Mouse (Mus musculus): ENCODE measurements at regions not wholly inside any gene's neighbourhood (a gene's known extent, or its start where the extent isn't known, plus 50 kb on each side); places are given as distances from the start of the nearest gene placed in this dataset.

DNA sequence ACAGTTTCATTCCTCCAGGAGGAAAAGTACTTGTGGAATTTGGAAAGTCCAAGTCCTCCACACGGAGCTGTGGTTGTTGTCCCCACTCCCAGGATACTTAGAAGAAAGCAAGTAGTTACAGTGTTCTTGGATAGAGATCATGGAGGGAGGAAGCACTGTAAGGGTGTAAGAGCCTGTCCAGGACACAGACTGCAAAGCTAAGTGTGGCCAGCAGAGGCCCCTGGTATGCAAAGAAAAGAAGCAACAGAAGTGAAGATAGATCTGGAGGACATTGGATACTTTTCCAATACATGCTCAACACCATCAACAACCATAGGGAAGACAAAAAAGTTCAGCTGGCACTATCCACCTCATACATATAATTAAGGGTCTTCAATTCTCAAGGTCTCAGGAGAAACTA is 197.4 kb downstream of the Meis1 start:
- no peak for TF ChIP-seq GATA1 (IDR thresholded peaks at IDR 0.05; ENCODE audit: low read length)

DNA sequence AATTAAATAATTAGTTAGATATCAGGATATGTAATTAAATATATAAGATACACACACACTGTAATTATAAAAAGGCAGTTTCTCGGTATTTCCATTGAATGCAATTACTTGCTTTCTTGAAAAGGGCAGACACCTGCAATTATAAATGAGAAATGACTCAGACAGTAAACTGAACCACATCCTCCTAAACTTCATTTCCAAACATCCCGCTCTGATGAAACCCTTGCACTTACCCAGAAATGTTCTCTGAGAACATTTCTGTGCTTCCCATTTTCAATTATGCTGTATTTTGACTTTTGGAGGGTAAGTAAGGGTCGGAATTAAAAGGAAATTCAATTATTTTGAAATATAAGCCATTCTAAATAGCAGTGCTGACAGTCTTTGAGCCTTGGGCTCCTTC is 204.7 kb downstream of the Meis1 start:
- TF ChIP-seq GATA1 (IDR thresholded peaks at IDR 0.05; ENCODE audit: low read length), result no peak

DNA sequence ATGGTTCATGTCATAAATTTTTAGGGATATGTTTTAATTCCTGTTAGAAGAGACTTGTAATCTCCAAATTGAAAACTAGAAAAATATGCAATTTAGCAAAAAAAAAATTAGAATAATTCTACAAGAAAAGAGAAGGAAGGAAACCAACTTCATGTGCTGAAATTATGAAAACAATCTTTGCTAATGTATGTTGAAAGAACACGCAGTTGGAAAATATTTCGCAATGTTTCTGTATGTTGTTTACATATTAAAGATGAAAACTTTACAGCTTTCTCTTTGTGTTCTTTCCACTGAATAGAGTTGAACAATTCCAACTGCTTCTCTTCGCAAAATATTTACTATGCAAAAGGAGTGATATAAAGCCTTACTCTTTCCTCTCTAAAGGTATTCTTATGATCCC is 251.3 kb downstream of the Meis1 start:
- no peak for TF ChIP-seq GATA1 (IDR thresholded peaks at IDR 0.05; ENCODE audit: low read length)

DNA sequence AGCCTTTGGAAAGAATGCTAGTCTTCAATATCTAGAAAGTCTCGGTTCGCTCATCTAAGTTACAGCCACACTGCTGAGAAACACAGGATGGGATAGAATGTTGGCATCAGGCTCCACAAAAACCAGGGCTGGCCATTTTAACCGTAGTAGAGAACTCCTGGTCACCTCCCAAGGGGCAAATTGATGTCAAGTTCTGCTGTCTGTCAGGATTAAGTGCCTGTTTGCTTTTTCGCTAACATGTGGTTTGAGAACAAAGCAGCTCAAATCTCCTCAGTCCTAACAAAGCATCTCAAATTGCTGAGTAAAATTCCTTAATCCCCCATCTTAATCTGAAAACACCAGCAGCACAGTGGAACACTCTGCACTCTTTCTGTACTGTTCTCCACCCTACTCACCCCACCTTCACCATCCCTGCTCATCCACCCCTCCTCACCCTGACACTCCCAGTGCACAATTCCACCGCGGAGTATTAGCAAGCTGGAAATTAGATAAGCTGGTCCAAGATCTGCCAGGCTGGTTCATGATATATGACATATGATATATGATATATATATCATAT is 252.2 kb downstream of the Meis1 start:
- no peak for TF ChIP-seq GATA1 (IDR thresholded peaks at IDR 0.05; ENCODE audit: low read length)

DNA sequence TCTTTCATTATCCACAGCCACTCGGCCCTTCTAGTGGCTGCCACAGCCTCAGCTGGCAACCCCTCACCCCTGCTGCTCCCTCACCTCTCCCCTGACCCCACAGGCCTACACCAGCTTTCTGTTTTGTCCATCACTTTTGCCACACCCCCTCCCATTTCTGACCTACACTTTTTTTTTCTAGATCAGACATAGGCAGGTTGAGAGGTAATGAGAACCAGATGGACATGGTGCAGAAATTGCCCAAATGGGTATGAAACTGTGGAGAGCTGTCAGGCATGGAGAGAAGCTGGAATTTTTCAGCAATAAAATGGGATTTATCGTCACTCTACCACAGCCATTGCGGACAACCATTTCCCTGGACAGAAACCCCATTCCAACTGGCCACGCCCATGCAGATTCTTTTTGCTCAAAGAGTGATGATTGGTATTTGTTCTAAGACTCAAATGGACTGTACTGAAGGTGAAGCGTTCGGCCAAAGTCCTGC is 260.2 kb downstream of the Meis1 start:
- TF ChIP-seq GATA1 (IDR thresholded peaks at IDR 0.05; ENCODE audit: low read length), result no peak

DNA sequence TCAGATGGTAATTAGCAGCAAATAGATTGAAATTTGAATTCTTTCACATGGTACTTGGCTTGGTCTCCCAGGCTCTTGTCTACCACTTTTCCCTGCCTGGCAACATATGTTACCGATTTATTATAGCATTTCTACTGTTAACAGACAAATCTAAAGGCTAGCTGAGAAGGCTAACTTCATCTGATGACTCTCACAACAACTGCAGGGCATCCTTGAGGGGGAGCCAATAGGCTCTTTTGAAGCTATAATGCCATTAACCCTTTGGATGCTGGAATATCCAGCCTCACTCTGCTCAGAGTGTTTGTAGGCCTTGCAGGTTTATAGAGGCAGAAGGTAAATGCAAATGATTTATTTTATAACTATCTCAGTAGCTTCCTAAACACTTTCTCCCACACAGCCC is 262.2 kb downstream of the Meis1 start:
- no peak for TF ChIP-seq GATA1 (IDR thresholded peaks at IDR 0.05; ENCODE audit: low read length)

DNA sequence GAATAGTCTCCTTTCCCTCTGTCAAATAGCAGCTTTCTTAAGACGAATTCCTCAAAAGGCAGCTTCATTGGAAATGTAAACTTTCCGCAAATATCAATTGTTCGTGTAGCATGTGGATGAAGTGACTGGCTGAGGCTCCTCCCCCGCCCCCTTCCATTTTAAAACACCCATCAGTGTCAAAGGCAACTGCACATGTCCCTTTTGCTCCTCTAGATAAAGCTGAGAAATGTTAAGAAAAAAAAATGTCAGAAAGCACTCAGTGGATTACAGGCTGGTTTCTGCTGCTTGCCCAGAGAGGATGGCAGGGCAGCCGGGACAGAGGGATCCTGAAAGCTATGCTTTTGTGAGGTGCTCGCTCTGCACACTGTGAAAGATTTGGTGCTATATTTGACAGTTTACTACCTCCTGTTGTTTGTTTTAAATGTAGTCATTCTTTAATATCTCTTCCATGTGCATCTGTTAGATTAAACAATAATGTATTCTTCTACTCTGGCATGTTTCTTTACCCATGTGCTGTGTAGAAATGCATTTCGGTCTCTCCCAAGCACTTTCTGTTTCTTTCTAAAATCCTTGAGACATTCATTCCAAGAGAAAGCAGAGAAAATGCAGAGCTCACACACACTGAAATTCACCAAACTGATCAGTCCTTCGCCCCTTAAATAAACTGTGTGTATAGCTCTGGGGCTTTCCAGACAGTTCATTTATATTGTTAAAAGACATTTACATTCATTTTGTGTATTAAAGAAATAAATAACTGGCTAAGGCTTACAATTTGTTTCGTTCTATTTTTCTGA is 263.9 kb downstream of the Meis1 start:
- no peak for TF ChIP-seq GATA1 (IDR thresholded peaks at IDR 0.05; ENCODE audit: low read length)

DNA sequence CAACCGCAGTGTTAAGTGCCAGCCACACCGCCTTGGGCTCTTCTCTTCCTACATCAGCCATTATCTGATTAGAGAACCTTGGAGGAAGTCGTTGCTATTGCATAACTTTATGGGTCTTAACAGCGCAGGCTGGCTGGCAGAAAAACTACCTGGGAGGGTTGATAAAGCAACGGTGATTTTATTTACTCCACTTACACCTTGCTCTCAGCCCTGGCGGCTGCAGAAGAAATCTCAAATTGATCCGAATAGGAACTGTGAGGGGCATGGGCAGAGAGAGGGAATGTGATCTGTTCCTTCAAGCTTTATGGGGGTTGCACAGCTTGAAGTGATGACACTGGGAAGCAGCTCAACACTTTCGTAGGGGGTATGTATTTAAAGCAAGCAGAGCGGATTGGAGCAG is 264.9 kb downstream of the Meis1 start:
- no peak for TF ChIP-seq GATA1 (IDR thresholded peaks at IDR 0.05; ENCODE audit: low read length)

DNA sequence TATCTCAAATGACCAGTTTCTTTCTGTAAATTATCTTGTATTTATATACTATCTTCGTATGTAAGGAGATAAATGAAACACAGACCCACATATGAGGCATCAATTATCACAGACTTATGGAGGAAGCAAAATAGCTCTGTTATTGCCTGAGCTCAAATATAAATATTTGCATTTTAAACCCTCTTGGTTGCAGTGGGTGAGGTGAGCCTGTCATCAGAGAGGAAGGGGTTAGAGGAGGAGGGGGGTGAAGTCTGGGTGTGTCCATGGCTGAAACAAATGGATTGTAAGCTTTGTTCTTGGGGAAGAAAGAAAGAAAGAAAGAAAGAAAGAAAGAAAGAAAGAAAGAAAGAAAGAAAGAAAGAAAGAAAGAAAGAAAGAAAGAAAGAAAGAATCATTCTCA is 265.5 kb downstream of the Meis1 start:
- no peak for TF ChIP-seq GATA1 (IDR thresholded peaks at IDR 0.05; ENCODE audit: low read length)

DNA sequence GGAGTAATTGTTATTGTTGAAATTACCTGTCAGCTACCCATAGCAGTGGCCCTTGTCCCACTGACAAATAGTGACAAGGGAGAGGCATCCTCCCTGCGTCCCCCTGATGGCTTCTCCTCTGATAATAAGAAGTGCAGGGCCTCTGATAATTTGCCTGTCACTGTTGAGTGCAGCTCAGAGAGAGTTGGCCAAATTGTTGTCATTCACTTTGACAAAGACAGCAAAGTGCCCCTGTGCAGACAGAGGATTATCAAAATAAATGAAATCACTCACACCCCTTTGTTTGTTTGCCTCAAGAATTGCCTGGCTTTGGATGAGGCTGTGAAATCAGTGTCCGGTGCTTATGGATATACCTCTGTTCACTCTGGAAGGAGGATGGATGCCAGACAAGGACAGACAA is 266.3 kb downstream of the Meis1 start:
- no peak for TF ChIP-seq GATA1 (IDR thresholded peaks at IDR 0.05; ENCODE audit: low read length)

DNA sequence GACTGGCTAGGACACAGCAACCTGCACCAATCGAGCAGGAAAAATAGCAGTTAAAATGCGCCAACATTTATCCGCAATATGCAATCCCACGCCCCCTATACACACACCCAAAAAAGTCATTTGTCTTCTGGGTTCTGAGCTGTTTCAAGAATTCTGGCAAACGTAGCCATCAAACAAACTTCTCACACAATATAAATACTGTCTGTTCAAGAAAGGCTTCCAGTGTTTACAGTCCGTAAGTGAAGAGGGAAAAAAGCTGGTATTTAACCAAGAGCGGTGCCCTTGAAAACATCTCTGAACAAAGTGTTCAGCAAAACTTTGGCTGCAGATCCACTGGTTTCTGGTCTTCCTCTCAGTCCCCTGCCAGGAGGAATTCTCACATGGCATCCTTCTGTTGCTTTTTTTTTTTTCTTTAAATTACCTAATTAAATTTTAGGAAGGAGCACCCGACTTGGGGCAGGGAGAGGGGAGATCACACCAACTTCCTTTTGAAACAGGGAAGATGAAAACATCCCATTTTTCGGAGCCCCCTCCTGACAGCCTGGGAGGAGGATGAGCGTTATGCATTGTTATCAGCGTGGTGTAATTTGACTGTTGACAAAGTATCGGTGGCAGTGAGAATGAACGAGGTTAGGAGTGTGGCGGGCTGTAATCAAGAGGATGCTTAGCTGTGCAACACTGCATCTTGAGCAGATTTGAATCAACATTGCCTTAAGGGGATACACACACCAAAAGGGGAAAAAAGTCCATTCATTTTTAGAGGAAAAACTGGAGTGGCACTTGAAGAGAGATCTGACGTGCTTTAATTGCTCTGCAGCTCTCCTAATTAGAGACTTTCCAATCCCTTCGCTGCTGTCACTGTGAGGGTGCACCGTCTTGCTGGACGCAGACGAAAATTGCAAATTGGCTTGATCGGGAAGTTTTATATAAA is 267.6 kb downstream of the Meis1 start:
- no peak for TF ChIP-seq GATA1 (IDR thresholded peaks at IDR 0.05; ENCODE audit: low read length)

DNA sequence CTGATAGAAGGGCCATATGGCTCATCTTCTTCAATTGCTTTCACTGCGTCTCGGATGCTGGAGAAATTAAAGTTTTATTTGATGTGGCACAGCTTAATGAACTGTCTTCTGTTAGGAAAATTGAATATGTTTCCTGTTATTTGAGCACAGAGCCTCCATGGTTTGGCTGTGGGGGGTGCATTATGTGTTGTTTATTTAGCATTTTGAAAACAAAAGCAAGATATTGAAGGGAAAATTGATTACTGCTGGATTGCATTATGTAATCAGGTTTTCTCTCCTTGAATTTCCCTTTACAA is 268.8 kb downstream of the Meis1 start:
- TF ChIP-seq GATA1 (IDR thresholded peaks at IDR 0.05; ENCODE audit: low read length), result no peak

DNA sequence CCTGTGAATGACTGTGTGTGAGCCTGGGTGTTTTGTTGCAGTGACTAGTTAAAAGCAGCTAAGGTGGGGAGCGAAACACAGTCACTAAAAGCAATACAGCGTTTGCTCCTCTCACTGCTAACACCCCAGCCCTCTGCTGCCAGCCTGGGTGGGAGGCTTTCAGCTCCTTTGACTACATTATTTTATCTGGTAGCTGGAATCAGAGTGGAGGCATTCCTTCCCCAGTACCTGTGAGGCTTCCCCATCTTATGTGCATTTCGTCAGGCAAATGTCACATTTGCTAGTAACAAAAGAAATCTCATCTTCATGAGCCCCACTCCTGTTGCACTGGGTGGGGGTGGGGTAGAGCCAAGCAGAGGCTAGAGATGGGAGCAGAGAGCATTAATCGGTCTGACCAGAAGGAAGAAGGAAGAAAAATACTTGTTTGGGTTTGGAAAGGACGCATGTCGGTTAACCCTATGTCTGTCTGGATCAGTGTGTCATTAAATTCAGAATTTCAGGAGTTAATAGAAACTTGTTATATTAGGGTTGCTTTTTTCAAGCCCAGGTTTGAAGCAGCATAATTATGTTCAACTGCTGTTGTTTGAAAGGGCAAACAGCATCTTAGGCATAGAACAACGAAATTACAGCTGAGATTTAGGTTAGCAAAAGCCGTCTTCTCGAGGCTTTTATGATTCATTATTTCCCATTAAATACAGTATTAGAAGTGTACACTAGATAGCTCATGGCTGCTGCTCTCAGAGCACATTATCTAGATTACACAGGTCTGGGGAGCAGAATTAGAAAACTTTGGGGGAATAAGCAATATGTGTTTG is 269.3 kb downstream of the Meis1 start:
- no peak for TF ChIP-seq GATA1 (IDR thresholded peaks at IDR 0.05; ENCODE audit: low read length)

DNA sequence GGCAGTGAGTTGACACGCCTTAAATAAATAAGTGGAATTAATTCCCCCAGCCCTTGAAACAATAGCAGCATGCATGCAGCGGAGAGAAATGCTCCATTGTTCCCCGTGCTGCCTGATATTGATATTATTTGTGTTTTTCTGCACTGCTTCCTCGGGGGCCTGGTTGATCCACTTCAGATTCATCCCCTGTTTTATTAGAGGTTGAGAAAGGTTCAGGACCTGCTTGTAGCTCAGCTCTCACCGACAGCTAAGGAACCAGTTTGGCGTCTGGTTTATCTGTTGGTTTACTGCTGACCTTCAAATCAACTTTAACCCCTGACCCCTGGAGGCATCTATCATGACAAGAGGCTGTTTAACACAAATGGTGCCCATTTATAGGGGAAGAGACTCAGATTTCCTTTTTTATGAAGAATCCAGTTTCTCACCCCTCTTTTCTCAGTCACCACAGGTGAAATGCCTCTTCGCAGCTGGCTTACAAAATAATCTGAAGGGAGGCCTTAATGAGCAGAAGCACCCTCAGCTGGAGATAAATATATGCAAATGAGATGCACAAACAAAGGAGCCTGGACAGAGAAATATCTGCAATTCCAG is 270.8 kb downstream of the Meis1 start:
- no peak for TF ChIP-seq GATA1 (IDR thresholded peaks at IDR 0.05; ENCODE audit: low read length)

DNA sequence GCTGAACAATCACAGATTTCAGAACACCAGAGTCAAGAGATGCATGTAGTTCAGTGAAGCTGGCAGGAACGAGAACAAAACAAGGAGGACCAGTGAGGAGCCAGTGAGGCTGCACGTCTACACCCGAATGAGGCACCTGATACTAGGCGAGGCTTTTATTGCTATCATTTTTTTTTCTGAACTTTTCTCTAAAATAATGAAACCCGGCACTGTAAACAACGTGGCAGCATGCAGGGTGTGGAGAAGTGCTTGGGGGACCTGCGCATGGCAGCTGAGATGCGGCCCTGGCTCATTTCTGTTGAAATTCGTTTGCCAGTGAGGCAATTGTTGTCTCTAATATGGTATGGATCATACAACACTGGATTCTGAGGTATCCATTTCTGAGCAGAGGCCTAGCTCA is 271.4 kb downstream of the Meis1 start:
- no peak for TF ChIP-seq GATA1 (IDR thresholded peaks at IDR 0.05; ENCODE audit: low read length)
